Mouse (Mus musculus): ENCODE data around the gene Clrn2. TPM values are rescaled to one million over a fixed set of nuclear protein-coding genes. Genes with fewer than 3 reads are reported as not detected.

The Clrn2 gene
- polyA plus RNA-seq, 1 experiment = not detected

GRCm38 (mm10) chr5:45512908-45513307, 59.4 kb downstream of the Clrn2 start:
- TF ChIP-seq E2F4 (IDR thresholded peaks at IDR 0.05; ENCODE audit: insufficient read depth) (no peak), REST (IDR thresholded peaks at IDR 0.05; ENCODE audit: insufficient read depth, insufficient read length) (no peak), MYOG (IDR thresholded peaks at IDR 0.05; ENCODE audit: control insufficient read depth in 1 of 3, insufficient read depth in 1 of 3, insufficient read length in 2 of 3, low read depth in 2 of 3) (no peak)
- H3K4me2 ChIP-seq (ENCODE audit: low read depth) = no peak overlapping the region
- no peaks in the 10 kb centered on the region for H3K79me2 ChIP-seq (ENCODE audit: control insufficient read depth, insufficient read depth)
- no peak overlapping the region for H3K4me3 ChIP-seq
- H3ac ChIP-seq (ENCODE audit: control insufficient read depth, insufficient read length) = no peak overlapping the region
- H3K36me3 ChIP-seq (ENCODE audit: control insufficient read depth, insufficient read depth) = peaks cover 46% of the 10 kb centered on the region
- no peaks in the 10 kb centered on the region for H3K27me3 ChIP-seq (ENCODE audit: control insufficient read depth, insufficient read depth, insufficient read length)

- H3K79me2 ChIP-seq (ENCODE audit: control insufficient read depth, insufficient read depth) = no peaks in the 10 kb centered on the region
- no peak for TF ChIP-seq TCF3 (IDR thresholded peaks at IDR 0.05; ENCODE audit: insufficient read length, low read depth)
- TF ChIP-seq REST (IDR thresholded peaks at IDR 0.05; ENCODE audit: insufficient read depth, insufficient read length) = no peak
- H3K4me2 ChIP-seq (ENCODE audit: low read depth) = no peak overlapping the region
- H3K4me3 ChIP-seq = no peak overlapping the region
- peaks cover 45% of the 10 kb centered on the region for H3K36me3 ChIP-seq (ENCODE audit: control insufficient read depth, insufficient read depth)
- no peaks in the 10 kb centered on the region for H3K27me3 ChIP-seq (ENCODE audit: control insufficient read depth, insufficient read depth, insufficient read length)
- H3ac ChIP-seq (ENCODE audit: control insufficient read depth, insufficient read length) = no peak overlapping the region
Observed at GRCm38 (mm10) chr5:45513511-45513910, 60.0 kb downstream of the Clrn2 start.

Other genes with a start within 250 kb of the Clrn2 start
- 62.4 TPM for gene Qdpr, start 3.5 kb upstream of the Clrn2 start, polyA plus RNA-seq (2012; fragmentation: generic; extraction: Trizol)
- 70.5 TPM for gene Lap3, start 39.6 kb downstream of the Clrn2 start, polyA plus RNA-seq (2012; fragmentation: generic; extraction: Trizol)
- gene Med28, start 66.5 kb downstream of the Clrn2 start, polyA plus RNA-seq (2012; fragmentation: generic; extraction: Trizol) = 152 TPM
- 0.01 TPM for gene Fam184b, start 185.9 kb downstream of the Clrn2 start, polyA plus RNA-seq (2012; fragmentation: generic; extraction: Trizol)
- gene Ncapg, start 216.2 kb downstream of the Clrn2 start, polyA plus RNA-seq (2012; fragmentation: generic; extraction: Trizol) = 6.3 TPM

Measured in myocyte (in vitro differentiated cells).